Mouse (Mus musculus): Measurements from ENCODE around the gene Ovol1. TPM values are rescaled to one million over a fixed set of nuclear protein-coding genes. Genes with fewer than 3 reads are reported as not detected.

Ovol1 gene
- total RNA-seq (2021): not detected

GRCm38 (mm10) chr19:5560457-5561041 lies at the start of gene Ovol1:
Ovol1 (minus strand) TSS chr19:5560646.
- no peak for DNase-seq
- intact Hi-C loops (cut with DNase I): no loop called here

DNA sequence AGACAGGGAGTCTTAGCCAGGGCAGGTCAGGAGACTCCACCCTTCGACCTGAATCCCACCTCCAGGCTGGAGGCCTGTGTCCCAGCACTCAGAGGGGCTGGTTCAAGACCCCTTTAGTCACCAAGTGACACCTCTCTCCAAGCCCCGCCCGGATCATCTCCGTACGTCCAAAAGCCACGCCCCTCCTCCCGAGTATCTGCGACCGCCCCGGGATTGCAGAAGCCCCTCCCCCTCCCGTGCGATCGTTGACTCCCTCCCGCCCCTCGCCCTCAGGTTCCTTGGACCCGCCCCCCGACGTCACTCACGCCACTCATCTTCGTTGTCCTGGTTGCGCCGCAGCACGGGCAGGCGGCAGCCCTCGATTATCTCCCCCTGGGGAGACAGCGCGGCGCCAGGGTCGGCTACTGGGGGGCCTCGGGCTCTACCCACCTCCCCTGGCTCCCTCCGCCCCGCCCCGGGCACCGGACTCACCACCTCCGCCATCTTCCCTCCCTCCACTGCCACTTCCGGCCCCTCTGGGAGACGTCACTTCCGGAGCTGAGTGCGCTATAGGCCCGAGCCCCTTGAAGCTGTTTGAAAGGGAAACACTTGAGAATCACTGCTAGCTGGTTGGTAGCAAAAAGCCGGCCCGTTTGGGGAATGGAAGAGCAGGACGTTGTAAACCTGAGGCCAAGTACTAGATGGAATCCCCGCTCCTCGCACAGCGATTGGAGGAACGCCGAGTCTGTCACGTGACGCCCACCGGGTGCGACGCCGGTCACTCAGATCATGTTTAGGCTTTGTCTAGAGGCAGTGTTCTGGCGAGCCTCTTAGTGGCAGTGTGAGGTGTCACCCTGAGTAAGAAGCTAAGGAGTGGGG lies 49.3 kb upstream of the Ovol1 start, which contains the start of gene Kat5:
Gene Kat5, minus strand, starts transcription at position 691 of the 858 bp plus-strand sequence.
- peak; percentile 95 to 97 for DNase-seq
- intact Hi-C loops (cut with DNase I): loop anchor here (5.0 kb wide), 1 partner anchor 173 kb away; no protein-coding TSS in a partner anchor

DNA sequence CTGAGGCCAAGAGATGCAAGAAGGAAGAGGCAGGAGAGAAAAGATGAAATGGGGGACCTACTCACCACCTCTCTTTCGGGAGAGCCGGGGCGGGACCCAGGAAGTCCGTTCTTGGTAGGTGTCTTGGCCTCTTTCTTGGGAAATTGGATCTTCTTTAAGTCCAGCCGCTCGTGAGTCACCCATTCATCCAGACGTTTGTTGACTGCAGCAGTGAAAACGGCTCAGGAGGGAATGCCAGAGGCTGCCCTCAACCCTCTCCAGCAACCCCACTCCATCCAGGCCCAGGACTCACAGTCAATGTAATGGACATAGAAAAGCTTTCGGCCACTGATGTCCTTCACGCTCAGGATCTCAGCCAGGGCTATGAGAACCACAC lies 48.7 kb upstream of the Ovol1 start:
- DNase-seq: no peak
- intact Hi-C loops (cut with DNase I): no loop called here

DNA sequence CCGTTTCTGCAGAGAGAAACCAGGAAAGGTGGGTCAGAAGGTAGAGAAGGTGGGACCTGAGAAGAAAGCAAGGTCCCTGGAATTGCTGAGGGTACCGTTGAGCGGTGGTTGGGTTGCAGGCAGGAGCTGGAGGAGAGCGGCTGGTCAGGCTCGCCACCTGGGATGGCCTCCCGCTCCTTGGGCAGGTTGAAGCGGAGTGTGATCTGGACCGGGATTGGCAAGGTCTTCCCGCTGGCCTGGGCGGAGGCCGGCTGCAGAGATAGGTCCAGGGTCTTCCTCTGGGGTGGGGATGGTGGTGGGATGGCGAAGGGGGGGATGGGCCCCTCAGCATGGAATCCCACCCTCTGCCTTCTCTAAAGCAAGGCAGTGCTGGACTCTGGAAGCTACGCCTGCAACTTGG lies 48.3 kb upstream of the Ovol1 start:
- DNase-seq: no peak
- intact Hi-C loops (cut with DNase I): no loop called here

DNA sequence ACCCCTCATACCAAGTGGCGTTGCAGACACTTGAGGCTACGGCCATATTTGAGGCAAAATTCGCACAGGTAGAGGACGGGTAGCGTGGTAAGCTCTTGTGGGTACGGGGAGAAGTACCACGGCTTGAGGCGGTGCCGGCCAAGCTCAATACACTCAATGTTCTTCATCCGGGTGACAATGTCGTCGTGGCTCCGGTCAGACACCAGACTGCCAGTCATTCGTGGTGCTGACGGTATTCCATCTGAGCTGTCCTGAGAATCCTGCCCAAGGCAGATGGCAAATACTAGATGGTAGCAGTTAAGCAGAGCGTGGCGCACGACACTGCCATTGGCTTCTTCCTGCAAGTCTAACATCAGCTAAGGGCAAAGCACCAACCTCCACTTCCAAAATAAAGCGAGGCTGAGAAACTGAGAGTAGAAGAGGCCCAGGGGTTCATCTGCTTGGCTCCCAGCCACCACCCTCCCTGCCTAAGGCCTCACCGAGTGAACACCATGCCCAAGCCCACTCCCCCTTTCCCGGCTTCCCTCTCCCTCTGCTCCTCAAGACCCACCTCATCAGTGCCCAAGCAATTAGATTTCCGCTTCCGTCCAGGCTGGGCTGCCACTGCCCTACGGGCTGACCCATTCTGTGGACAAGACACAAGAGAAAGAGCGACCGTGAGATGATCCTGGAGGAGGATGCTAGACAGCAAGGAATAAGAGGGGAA lies 47.4 kb upstream of the Ovol1 start:
- intact Hi-C loops (cut with DNase I): no loop called here

GRCm38 (mm10) chr19:5606196-5606595 lies 45.8 kb upstream of the Ovol1 start:
- peak in 1 of 2 experiments; percentile 30 for DNase-seq
- intact Hi-C loops (cut with DNase I): no loop called here

More for the DNA sequence above, 47.4 kb upstream of the Ovol1 start:
- DNase-seq: no peak

DNA sequence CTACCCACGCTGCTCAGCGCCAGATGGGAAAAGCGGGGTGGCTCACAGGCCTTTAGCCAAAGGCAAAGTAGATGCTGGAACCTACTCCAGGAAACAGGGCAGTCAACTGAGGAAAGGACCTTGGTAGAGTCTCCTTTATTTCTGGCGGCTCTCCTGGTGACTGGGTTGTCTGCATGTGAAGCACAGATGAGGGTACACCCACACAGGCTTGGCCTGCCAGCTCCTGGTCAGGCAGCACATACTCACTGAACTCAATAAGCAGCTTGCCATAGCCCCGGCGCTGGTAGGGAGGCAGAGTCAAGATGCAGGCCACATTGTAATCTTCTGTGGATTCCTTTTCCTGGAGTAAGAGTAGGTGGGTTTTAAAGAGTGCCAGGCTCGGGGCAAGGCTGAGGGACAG lies 44.7 kb upstream of the Ovol1 start:
- intact Hi-C loops (cut with DNase I): no loop called here

DNA sequence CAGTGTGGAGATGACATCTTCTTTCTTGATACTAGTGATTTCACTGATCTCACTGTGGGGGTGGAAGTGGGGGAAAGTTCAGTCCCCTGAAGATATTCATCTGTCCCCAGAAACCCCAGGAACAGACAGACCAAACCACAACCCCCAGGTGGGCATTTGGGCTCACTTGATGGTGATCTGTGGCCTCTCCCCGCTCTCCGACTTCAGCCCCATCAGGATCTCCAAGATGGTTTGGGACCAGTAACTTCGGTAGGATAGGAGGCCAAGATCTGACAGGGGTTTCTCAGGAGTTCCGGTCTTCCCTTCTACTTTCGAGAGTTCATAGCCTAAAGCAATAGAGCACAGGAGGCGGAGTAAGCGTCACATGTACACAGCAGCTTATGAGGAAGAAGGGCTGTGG lies 43.2 kb upstream of the Ovol1 start:
- DNase-seq: no peak
- intact Hi-C loops (cut with DNase I): no loop called here

More for the DNA sequence above, 44.7 kb upstream of the Ovol1 start:
- DNase-seq: no peak

GRCm38 (mm10) chr19:5601752-5602541 lies 41.5 kb upstream of the Ovol1 start, which contains the start of gene Rnaseh2c:
Rnaseh2c (plus strand) TSS chr19:5601873.
- peak; percentile 80 for DNase-seq
- intact Hi-C loops (cut with DNase I): no loop called here

DNA sequence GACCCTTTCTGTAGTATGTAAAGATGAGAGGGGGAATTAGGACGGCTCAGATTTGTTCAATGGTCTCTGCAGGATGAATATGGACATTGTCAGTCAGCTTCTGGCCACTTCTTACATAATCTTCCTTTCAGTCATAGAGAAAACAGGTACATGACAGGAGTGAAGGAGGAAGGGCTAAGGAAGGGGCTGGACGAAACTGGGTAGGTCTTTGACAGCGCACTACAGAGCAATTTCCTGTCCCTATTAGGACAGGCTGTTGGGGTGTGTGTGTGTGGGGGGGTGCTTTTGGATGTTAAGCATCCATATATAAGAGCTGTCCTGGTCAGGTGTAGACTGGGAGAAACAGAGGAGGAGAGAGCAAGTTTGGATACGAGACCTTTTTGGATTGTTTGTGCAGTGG lies 38.8 kb upstream of the Ovol1 start:
- no peak for DNase-seq
- intact Hi-C loops (cut with DNase I): no loop called here

DNA sequence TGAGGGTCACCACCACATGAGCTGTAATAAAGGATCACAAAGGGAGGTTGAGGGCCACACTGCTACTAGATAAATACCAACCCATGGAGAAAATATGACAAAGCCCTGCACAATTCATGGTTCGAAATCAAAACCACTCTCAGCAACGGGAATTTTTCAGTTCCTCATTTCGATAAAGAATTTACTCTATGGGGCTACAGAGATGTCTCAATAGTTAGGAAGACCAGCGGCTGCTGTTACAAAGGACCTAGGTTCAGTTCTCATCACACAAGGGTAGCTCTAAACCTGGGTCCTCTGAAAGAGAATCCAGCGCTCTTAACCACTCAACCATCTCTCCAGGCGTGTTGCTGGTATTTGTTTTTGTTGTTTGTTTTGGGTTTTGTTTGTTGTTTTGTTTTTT lies 31.4 kb upstream of the Ovol1 start:
- intact Hi-C loops (cut with DNase I): no loop called here
- no peak for DNase-seq

DNA sequence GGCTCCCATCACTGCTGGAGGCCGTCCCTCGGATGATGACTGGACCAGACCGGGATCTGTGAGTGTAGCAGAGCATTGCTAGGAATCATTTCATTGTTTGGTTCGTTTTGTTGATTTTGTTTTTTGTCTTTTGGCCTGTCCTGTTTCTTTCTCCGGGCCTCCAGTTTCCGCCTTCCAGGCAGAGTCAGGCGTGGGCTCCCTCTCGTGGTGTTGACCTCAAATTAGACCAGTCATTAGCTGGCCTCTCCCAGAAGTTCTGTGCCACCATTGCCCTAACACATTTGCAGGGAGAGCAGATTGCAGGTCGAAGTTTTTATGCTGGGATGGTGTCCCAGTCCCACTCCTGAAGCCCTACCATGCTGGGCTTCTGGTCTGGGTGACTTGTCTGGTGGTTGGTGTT lies 28.7 kb upstream of the Ovol1 start:
- DNase-seq: no peak
- intact Hi-C loops (cut with DNase I): no loop called here

- intact Hi-C loops (cut with DNase I): no loop called here
- no peak for DNase-seq
These were observed 21.5 kb upstream of the Ovol1 start for GRCm38 (mm10) chr19:5581995-5582394.

GRCm38 (mm10) chr19:5580776-5581175 lies 20.3 kb upstream of the Ovol1 start:
- DNase-seq: no peak
- intact Hi-C loops (cut with DNase I): no loop called here

- DNase-seq: no peak
- intact Hi-C loops (cut with DNase I): no loop called here
These were observed 19.5 kb upstream of the Ovol1 start for GRCm38 (mm10) chr19:5579971-5580370.

- intact Hi-C loops (cut with DNase I): no loop called here
- DNase-seq: no peak
These were observed 14.9 kb upstream of the Ovol1 start for GRCm38 (mm10) chr19:5575336-5575735.

DNA sequence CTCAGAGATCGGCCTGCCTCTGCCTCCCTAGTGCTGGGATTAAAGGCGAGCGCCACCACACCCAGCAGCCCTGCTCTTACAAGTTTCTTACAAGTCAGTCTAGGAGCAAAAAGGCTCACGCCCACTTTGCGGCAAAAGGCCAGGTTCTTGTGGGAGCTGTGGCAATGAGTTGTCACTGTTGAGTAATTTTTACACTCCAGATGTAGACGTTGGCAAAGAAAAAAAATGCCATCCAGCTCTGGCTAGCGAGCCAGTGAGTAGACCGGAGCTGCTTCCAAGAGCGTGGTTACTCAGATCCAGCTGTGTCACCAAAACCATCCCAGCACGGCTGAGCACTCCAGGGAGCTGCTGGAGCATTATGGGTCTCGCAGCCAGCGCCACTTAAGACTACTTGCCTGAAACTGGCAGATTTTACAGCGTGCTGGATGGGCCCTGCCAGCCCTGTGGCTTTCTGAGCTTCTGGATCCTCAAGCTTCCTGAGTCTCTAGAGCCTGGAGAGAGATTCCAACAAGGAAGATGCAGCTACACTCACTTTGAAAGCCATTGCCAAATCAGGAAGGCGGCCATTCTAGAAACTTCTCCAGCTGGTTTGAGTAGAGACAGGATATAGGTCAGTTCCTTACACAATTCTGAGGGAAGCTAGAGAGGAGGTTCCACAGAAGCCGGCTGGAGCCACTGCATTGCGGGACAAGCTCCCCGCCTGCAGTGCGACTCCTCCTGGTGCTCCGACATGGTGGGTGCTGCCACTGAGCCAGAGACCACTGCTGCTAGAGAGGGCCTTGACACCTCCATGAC lies 12.1 kb upstream of the Ovol1 start:
- peak in 1 of 2 experiments; percentile 23 for DNase-seq
- intact Hi-C loops (cut with DNase I): no loop called here

DNA sequence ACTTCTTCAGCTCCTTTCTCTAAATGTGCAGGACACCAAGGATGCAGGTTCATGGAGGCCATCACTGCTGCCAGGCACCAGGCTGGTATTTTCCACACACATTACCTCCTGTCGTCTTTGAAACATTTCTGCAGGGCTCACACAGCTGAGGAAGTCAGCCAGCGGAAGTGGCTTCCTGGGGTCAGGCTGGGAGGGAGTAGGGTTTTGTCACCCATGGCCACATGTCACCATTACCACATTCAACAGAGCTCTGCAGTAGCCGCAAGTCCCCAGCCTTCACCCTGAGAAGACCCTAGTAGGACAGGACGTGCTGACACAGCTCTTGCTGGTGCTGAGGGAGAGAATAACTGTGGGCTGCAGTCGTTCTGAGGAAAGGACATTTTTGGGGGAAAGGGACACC lies 11.4 kb upstream of the Ovol1 start:
- intact Hi-C loops (cut with DNase I): no loop called here
- peak in 1 of 2 experiments; percentile 18 for DNase-seq

- intact Hi-C loops (cut with DNase I): no loop called here
- DNase-seq: no peak
These were observed 10.2 kb upstream of the Ovol1 start for GRCm38 (mm10) chr19:5570353-5571246.

Data from heart, postnatal 10 days (tissue).